Mouse (Mus musculus) heart, embryonic 10.5 days (tissue): ENCODE measurements around the gene Atp1a1. TPM values are rescaled to one million over a fixed set of nuclear protein-coding genes. Genes with fewer than 3 reads are reported as not detected.

Experiments
- DNase-seq: peaks from one replicate; pipeline ENCODE4 v3.0.0-alpha.2; 2017; ENCODE audit warnings: low spot score
- H3K27ac ChIP-seq: fragments of 300-500 bp; sonication (generic); 2 replicates; pipeline ENCODE4 v1.5.1; 2016; ENCODE audit warnings: mild to moderate bottlenecking
- H3K27me3 ChIP-seq: fragments of 300-500 bp; sonication (generic); 2 replicates; pipeline ENCODE4 v1.6.1; 2016; ENCODE audit warnings: mild to moderate bottlenecking; ENCODE audit not compliant: poor library complexity, insufficient read depth, severe bottlenecking
- H3K36me3 ChIP-seq: fragments of 300-500 bp; sonication (generic); 2 replicates; pipeline ENCODE4 v1.6.1; 2016; ENCODE audit warnings: mild to moderate bottlenecking, moderate library complexity
- H3K4me1 ChIP-seq: fragments of 300-500 bp; sonication (generic); 2 replicates; pipeline ENCODE4 v1.6.1; 2016; ENCODE audit warnings: mild to moderate bottlenecking
- H3K4me3 ChIP-seq: fragments of 300-500 bp; sonication (generic); 2 replicates; pipeline ENCODE4 v1.5.1; 2016; ENCODE audit warnings: mild to moderate bottlenecking, moderate library complexity
- H3K9me3 ChIP-seq: fragments of 300-500 bp; sonication (generic); 2 replicates; pipeline ENCODE4 v1.6.1; 2016; ENCODE audit warnings: mild to moderate bottlenecking, moderate library complexity
- WGBS: fragments of 180-500 bp; shearing (Covaris S2); methylation state at CpG from one replicate; pipeline ENCODE4 v1.1.7; 2016; 5-methylcytosine and 5-hydroxymethylcytosine counted together
- polyA plus RNA-seq: library from polyadenylated mRNA; unstranded; fragments of >200 nt; fragmentation: Nextera tagmentation; extraction: Ambion mirVana; gene quantifications from 2 replicates; pipeline ENCODE4 v1.2.1, GENCODE M21; 2016

The Atp1a1 gene
- polyA plus RNA-seq, 1 experiment from 2014 or later, result 164 TPM

- peaks cover 3% of the 10 kb centered on the region; the same call in 1 of the 2 replicates for H3K4me1 ChIP-seq
- no peak overlapping the region for H3K4me3 ChIP-seq
- H3K9me3 ChIP-seq, result no peaks in the 10 kb centered on the region
- no peak overlapping the region for H3K27ac ChIP-seq
- no peaks in the 10 kb centered on the region for H3K27me3 ChIP-seq
- H3K36me3 ChIP-seq, result no peaks in the 10 kb centered on the region
- DNase-seq, result peak; percentile 43
- WGBS, result 85% methylated on average over 9 of the region's 9 CpGs
These were observed 29.8 kb upstream of the Atp1a1 start for GRCm38 (mm10) chr3:101634141-101634900.

GRCm38 (mm10) chr3:101628255-101628654 is 23.8 kb upstream of the Atp1a1 start:
- DNase-seq, result no peak
- WGBS, result 88% methylated on average over 2 of the region's 2 CpGs
- H3K9me3 ChIP-seq, result no peaks in the 10 kb centered on the region

GRCm38 (mm10) chr3:101624287-101624686 is 19.8 kb upstream of the Atp1a1 start:
- Histone ChIP-seq H3K4me3 (no peak overlapping the region), H3K27me3 (no peaks in the 10 kb centered on the region), H3K4me1 (no peaks in the 10 kb centered on the region), H3K36me3 (no peaks in the 10 kb centered on the region), H3K9me3 (no peaks in the 10 kb centered on the region), H3K27ac (no peak overlapping the region)
- WGBS, result 91% methylated on average over 5 of the region's 5 CpGs
- no peak for DNase-seq

More at GRCm38 (mm10) chr3:101628255-101628654, 23.8 kb upstream of the Atp1a1 start:
- H3K4me1 ChIP-seq, result peaks cover 3% of the 10 kb centered on the region; the same call in 1 of the 2 replicates
- no peaks in the 10 kb centered on the region for H3K27me3 ChIP-seq
- H3K36me3 ChIP-seq, result no peaks in the 10 kb centered on the region
- no peak overlapping the region for H3K27ac ChIP-seq
- no peak overlapping the region for H3K4me3 ChIP-seq

- peak; percentile 14 for DNase-seq
- Histone ChIP-seq H3K27me3 (no peaks in the 10 kb centered on the region), H3K36me3 (no peaks in the 10 kb centered on the region), H3K4me3 (no peak overlapping the region), H3K4me1 (no peaks in the 10 kb centered on the region), H3K9me3 (no peaks in the 10 kb centered on the region), H3K27ac (no peak overlapping the region)
- 76% methylated on average over 4 of the region's 4 CpGs for WGBS
These were observed 14.5 kb upstream of the Atp1a1 start for GRCm38 (mm10) chr3:101619017-101619416.

- Histone ChIP-seq H3K9me3 (no peaks in the 10 kb centered on the region), H3K36me3 (no peaks in the 10 kb centered on the region), H3K27ac (no peak overlapping the region), H3K27me3 (no peaks in the 10 kb centered on the region), H3K4me1 (no peaks in the 10 kb centered on the region), H3K4me3 (no peak overlapping the region)
- 77% methylated on average over 4 of the region's 4 CpGs for WGBS
- DNase-seq, result no peak
These were observed 14.0 kb upstream of the Atp1a1 start for GRCm38 (mm10) chr3:101618505-101618904.

DNA sequence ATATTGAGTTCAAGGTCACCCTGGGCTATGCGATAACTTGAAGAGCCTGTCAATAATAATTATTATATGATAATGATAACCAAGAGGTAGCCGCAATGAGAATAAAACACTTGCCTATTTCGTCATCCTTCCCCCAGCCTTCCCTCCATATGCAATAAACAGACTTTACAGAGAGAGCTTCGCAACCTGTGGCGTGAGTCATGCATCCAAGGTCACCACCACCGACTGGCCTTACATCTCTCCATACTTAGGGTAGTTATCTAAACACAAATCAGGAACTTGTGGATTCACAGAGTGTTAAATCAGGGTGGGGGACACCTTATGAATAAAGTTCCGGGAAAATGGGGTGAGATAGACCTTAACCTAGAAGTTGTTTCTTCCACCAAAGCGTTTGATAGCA is 13.0 kb upstream of the Atp1a1 start:
- H3K4me1 ChIP-seq, result peaks cover 2% of the 10 kb centered on the region
- peak; percentile 6 for DNase-seq
- H3K27me3 ChIP-seq, result no peaks in the 10 kb centered on the region
- H3K4me3 ChIP-seq, result no peak overlapping the region
- H3K36me3 ChIP-seq, result no peaks in the 10 kb centered on the region
- H3K27ac ChIP-seq, result no peak overlapping the region
- no peaks in the 10 kb centered on the region for H3K9me3 ChIP-seq
- WGBS, result 85% methylated on average over 8 of the region's 8 CpGs

DNA sequence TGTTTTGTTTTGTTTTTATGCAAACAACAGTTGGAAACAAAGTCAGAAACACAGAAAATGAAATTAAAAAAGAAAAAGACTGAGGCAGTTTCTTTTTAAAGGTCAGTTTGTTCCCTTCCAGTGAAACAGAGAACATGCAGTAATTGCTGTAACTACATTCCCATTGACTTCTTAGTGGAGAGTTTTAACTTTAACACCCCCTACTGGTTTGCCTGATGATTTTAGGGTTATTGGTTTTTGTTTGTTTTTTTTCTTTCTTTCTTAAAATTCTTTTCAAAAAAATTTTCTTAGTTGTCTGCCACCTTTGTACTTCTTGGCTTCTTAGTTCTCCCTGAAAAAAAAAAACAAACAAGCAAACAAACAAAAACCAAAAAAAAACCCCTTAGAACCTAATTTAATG is 12.5 kb upstream of the Atp1a1 start:
- H3K36me3 ChIP-seq, result no peaks in the 10 kb centered on the region
- no peak overlapping the region for H3K27ac ChIP-seq
- H3K27me3 ChIP-seq, result no peaks in the 10 kb centered on the region
- no peaks in the 10 kb centered on the region for H3K9me3 ChIP-seq
- H3K4me3 ChIP-seq, result no peak overlapping the region
- DNase-seq, result no peak
- H3K4me1 ChIP-seq, result peaks cover 7% of the 10 kb centered on the region

DNA sequence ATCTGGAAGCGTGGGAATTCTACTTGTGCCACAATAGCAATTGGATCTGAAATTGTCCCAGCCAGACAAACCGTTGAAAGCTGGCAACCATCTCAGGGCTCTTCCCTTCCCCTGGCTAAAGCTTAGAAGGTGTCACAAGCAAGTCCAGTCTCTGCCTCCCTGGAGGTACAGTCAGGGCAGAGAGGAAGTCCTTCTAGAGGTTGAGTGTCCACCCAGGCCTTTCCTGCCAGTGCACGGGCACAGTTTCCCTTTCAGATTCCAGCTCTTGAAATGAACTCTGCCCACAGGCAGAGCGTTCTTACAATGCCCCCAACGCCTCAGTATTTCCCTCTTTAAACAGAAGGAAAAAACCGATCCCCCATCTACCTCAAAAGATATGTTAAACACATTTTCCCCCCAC is 11.4 kb upstream of the Atp1a1 start:
- no peaks in the 10 kb centered on the region for H3K27me3 ChIP-seq
- H3K4me3 ChIP-seq, result no peak overlapping the region
- WGBS, result 80% methylated on average over 6 of the region's 6 CpGs
- H3K27ac ChIP-seq, result no peak overlapping the region
- no peaks in the 10 kb centered on the region for H3K9me3 ChIP-seq
- peak; percentile 63 for DNase-seq
- H3K36me3 ChIP-seq, result no peaks in the 10 kb centered on the region
- peaks cover 17% of the 10 kb centered on the region for H3K4me1 ChIP-seq

DNA sequence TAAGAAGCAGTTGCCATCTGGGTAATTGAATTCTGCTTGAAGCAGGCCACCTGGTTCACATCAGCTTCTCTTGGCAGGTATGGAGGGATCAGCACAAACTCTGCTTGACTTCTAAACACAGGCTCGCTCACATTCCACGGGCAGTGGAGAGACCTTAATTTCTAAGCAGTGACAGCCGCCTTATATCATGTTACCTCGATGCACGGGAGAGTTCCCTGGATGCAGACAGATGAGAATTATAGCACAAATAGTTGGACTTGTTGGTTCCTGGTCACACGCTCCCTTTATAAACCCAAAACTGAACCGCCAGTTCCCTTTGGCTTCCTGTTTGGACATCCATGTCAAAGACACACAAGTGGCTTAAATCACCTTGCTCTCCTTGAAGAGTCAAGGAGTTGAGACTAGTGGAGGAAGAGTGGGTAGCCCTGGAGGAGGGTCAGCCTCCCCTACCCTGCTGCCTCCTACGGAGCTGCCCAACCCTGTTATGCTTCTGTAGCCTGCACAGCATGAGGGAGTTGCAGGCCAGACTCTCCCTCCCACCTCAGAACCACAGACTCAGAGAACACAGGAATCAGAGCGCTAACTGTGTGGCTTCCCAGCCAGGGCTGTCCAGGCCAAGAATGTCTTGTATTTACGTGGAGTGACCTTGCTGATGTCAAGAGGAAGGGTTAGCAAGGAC is 7.5 kb upstream of the Atp1a1 start:
- WGBS, result 53% methylated on average over 10 of the region's 10 CpGs
- 0 out of 2 replicates have a peak overlapping the region, but pooled peaks have one; percentile 23 for H3K27ac ChIP-seq
- DNase-seq, result no peak
- H3K9me3 ChIP-seq, result no peaks in the 10 kb centered on the region
- H3K27me3 ChIP-seq, result no peaks in the 10 kb centered on the region
- H3K36me3 ChIP-seq, result no peaks in the 10 kb centered on the region
- no peak overlapping the region for H3K4me3 ChIP-seq
- H3K4me1 ChIP-seq, result peaks cover 17% of the 10 kb centered on the region

- no peaks in the 10 kb centered on the region for H3K27me3 ChIP-seq
- no peaks in the 10 kb centered on the region for H3K9me3 ChIP-seq
- no peak overlapping the region for H3K27ac ChIP-seq
- WGBS, result 78% methylated on average over 8 of the region's 8 CpGs
- no peak overlapping the region for H3K4me3 ChIP-seq
- no peaks in the 10 kb centered on the region for H3K36me3 ChIP-seq
- peaks cover 17% of the 10 kb centered on the region for H3K4me1 ChIP-seq
- DNase-seq, result no peak
These were observed 6.7 kb upstream of the Atp1a1 start for GRCm38 (mm10) chr3:101611012-101611812.

DNA sequence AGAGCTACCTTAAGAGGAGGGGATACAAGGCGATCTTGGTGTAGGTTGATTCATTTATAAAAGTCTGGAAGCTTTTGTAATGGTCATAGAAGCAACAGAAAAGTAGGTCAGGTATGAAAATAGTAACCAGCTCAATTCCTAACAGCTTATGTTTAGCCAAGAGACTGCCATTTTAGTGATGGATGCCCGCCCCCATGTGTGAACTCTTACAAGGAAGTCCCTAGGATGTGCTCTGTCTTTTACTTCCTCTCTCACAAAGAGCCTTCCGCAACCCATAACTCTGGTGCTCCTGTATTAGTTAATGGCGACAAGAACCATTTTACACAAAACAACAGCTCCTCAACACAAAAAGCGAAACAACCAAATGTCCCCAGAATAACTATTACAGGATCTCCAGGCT is 4.8 kb upstream of the Atp1a1 start:
- WGBS, result 89% methylated on average over 5 of the region's 5 CpGs
- H3K27me3 ChIP-seq, result no peaks in the 10 kb centered on the region
- H3K9me3 ChIP-seq, result no peaks in the 10 kb centered on the region
- H3K36me3 ChIP-seq, result no peaks in the 10 kb centered on the region
- DNase-seq, result no peak
- H3K4me1 ChIP-seq, result peaks cover 30% of the 10 kb centered on the region
- no peak overlapping the region for H3K27ac ChIP-seq
- no peak overlapping the region for H3K4me3 ChIP-seq

- H3K27ac ChIP-seq, result no peak overlapping the region
- H3K27me3 ChIP-seq, result no peaks in the 10 kb centered on the region
- no peak for DNase-seq
- no peaks in the 10 kb centered on the region for H3K36me3 ChIP-seq
- H3K4me1 ChIP-seq, result peaks cover 34% of the 10 kb centered on the region
- H3K9me3 ChIP-seq, result no peaks in the 10 kb centered on the region
- no peak overlapping the region for H3K4me3 ChIP-seq
- 79% methylated on average over 7 of the region's 7 CpGs for WGBS
These were observed 2.5 kb upstream of the Atp1a1 start for GRCm38 (mm10) chr3:101606861-101607455.
